Mouse (Mus musculus) macrophage (primary cell): Measurements from ENCODE around the gene Lepr. TPM values are rescaled to one million over a fixed set of nuclear protein-coding genes. Genes with fewer than 3 reads are reported as not detected.

Source experiments
- H3K27ac ChIP-seq: fragments of 350-480 bp; formaldehyde crosslinking; 2 replicates; pipeline ENCODE4 v1.9.0; 2021
- H3K36me3 ChIP-seq: fragments of 350-480 bp; formaldehyde crosslinking; 2 replicates; pipeline ENCODE4 v1.9.0; 2021; ENCODE audit errors: inconsistent target
- H3K4me3 ChIP-seq: fragments of 350-480 bp; formaldehyde crosslinking; 2 replicates; pipeline ENCODE4 v1.9.0; 2021; ENCODE audit errors: inconsistent target
- H3K79me2 ChIP-seq: fragments of 350-480 bp; formaldehyde crosslinking; 2 replicates; pipeline ENCODE4 v1.9.0; 2021; ENCODE audit errors: inconsistent target
- WGBS: methylation state at CpG from one replicate; pipeline ENCODE4 v1.1.7; 2026; ENCODE audit warnings: inconsistent platforms; ENCODE audit not compliant: missing documents; 5-methylcytosine and 5-hydroxymethylcytosine counted together
- polyA plus RNA-seq: library from polyadenylated mRNA; stranded (reverse); fragments of 250-400 nt; gene quantifications from 3 replicates; pipeline ENCODE4 v1.2.4, GENCODE M21; 2018; ENCODE audit warnings: inconsistent platforms

Lepr gene
- polyA plus RNA-seq, 1 experiment from 2014 or later = not detected

DNA sequence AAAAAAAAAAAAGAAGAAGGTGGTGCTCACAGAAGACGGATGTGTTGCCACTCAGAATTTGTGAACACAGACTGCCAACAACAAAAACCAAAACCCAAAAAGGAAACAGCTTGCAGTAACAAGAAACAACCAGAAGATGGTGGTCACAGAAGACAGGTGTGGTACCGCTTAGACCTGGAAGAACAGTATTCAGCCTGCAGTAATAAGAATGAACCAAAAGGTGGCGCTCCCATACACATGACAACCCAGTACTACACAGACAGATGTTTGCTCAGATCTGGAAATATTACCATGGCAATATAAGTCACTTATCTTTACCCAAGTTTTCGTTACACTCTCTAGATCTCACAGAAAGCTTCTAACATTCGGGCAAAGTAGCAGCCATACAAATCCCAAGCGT lies 143.7 kb downstream of the Lepr start:
- H3K4me3 ChIP-seq = no peak overlapping the region

DNA sequence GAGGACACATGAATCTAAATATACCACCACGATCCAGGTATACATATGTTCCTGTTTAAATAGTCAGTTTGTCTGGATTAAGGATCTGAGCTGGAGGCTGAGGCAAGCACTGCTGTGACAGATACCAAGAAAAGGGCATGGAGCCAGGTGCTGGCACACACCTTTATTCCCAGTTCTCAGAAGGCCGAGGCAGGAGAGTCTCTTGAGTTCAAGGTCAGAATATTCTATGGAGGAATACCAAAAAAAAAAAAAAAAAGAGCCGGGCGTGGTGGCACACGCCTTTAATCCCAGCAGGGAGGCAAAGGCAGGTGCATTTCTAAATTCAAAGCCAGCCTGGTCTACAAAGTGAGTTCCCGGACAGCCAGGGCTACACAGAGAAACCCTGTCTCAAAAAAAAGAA lies 145.1 kb downstream of the Lepr start:
- no peak overlapping the region for H3K27ac ChIP-seq
- no peaks in the 10 kb centered on the region for H3K36me3 ChIP-seq
- H3K4me3 ChIP-seq = no peak overlapping the region
- WGBS = 73% methylated on average over 2 of the region's 6 CpGs
- H3K79me2 ChIP-seq = no peaks in the 10 kb centered on the region

More for the DNA sequence above, 143.7 kb downstream of the Lepr start:
- Histone ChIP-seq H3K36me3 (no peaks in the 10 kb centered on the region), H3K79me2 (no peaks in the 10 kb centered on the region), H3K27ac (no peak overlapping the region)
- 57% methylated on average over 6 of the region's 6 CpGs for WGBS

Other genes starting within 250 kb of the Lepr start
- gene Dnajc6, start 220.8 kb upstream of the Lepr start, polyA plus RNA-seq = not detected in 3 replicates
- gene Leprot, start 69.7 kb upstream of the Lepr start, polyA plus RNA-seq = 83.0 to 128 TPM (median 109 TPM) in 3 replicates
- gene B020004J07Rik, start 126.6 kb downstream of the Lepr start, polyA plus RNA-seq = not detected in 3 replicates
- not detected in 3 replicates for gene C130073F10Rik, start 176.4 kb downstream of the Lepr start, polyA plus RNA-seq
- not detected in 3 replicates for gene Gm12800, start 191.7 kb downstream of the Lepr start, polyA plus RNA-seq
- not detected in 3 replicates for gene Gm12794, start 223.0 kb downstream of the Lepr start, polyA plus RNA-seq